Mouse (Mus musculus) gastrocnemius, postnatal 4 days (tissue): ENCODE data around the gene Miga2. TPM values are rescaled to one million over a fixed set of nuclear protein-coding genes. Genes with fewer than 3 reads are reported as not detected.

Source experiments
- DNase-seq, 2 experiments: peaks; one replicate each; pipeline ENCODE4 v3.0.0; 2021 to 2022; ENCODE audit warnings: low spot score in 2 of 2, mixed read lengths in 2 of 2
- total RNA-seq, 2 experiments: library from RNA; stranded (reverse); gene quantifications; 2 replicates each; pipeline ENCODE4 v1.2.3; 2021

Miga2 gene
- total RNA-seq, 2 experiments from 2014 or later: 33.2 to 37.5 TPM

DNA sequence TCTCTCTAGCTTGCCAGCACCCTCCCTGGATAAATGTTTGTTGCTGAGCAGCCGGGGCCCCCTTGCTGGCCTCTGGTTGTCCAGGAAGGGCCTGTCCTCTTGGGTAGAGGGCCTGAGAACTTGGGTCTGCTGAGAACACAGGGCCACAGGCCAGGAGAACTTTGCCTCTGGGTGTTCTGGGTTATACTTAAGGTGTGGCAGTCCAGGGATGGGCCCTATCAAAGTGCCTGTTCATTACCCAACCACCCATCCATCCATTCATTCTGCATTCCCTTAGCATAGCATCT is 29.3 kb downstream of the Miga2 start:
- DNase-seq: no peak

DNA sequence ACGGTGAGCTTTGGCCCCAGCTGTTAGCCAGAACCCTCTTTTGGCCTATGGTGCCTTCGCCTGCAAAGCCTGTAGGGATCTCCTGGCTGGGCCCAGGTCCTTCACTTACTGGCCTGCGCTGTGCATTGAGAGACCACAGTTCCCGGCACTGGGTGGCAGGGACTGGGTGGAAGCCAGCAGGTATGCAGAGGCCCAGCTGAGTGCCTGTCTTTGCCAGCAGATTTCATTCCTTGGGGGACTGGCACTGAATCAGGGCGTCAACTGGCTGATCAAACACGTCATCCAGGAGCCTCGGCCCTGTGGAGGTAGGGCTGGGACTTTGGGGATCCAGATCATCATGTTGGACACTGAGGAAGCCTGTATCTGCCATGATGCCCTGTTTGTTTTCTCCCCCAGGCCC is 31.7 kb downstream of the Miga2 start:
- no peak for DNase-seq

DNA sequence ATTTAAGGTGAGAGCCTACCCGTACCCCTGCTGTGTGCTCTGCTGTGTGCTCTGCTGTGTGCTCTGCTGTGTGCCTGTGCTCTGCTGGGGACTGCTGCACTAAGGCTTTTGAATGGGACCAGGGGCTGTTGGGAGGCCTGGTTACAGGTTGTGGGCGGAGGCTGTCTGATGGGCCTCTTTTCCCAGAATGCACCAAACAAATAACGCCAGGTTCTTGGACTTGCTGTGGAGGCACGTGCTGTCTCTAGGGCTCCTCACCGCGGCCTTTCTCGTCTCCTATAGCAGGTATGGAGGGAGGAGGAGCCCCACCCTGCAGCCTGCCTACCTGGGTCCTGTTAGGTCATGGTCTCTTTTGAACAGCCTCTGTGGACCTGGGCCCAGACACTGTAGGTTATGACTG is 32.2 kb downstream of the Miga2 start:
- no peak for DNase-seq

DNA sequence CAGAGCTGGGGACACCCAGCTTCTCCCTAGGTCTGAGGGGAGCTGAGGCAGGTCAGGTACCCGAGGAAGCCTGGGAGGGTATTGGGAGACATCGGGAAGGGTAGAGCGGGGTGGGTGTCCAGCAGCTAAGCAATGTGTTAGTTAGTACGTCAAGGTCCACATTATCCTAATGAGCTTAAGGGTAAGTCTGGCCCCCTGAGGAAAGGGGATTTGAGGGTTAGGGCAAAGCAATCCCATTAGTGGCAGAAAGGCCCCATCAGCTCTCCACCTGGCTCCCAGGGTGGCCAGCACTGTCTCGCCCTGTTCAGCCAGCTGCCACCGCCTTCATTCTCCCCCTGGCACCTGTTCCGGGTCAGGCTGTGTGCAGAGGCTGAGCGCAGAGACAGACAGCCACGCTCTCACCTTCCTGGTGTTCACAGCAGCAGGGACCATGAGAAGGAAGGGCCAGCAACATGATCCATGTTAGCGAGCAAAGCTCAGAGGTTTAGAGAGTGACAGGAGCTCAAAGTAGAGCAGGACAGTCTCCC is 34.0 kb downstream of the Miga2 start:
- no peak for DNase-seq

- no peak for DNase-seq
Measured at GRCm38 (mm10) chr2:30399191-30400171, 35.4 kb downstream of the Miga2 start.

GRCm38 (mm10) chr2:30401581-30401980 is 37.5 kb downstream of the Miga2 start:
- DNase-seq: no peak

DNA sequence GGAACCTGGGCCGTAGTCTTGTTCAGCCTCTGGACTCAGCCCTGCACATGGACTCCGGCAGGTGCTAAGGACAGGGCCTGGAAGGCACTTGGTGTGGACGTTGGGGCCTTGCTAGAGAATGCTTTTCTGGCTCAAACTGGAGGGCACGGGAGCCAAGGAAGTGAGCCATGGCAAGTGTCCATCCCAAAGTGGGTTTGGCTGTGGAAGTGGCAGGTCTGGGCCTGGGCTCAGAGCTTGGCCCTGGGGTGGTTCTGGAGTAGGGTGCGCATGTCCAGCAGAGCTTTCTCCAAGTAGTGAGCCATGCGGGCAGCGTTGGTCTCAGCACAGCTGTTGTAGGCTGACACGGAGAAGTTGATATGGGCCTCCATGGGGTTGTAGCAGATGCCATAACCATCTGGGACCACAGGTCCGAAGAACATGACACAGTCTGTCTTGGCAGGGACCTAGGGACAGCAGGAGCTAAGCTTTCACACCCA is 38.4 kb downstream of the Miga2 start:
- DNase-seq: no peak

DNA sequence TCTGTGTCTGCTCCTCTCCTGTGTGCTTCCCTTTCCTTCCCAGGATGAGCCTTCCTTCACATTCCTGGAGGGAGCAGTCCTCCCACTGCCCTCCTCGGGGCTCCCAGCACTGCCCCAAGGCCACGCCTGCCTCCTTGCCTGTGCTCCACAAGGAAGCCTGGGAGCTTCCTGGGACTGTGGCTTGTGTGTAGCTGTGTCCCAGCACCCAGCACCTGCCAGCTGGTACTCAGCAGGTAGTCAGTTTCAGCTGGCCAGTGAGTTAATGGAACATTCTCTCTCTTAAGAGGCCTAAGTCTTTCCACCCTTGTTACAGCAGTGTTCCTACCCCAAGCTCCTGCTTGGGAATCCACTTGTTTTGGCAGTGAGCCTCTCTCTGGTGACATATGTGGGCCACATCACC is 38.8 kb downstream of the Miga2 start:
- DNase-seq: no peak

- no peak for DNase-seq
Measured at GRCm38 (mm10) chr2:30403870-30404269, 39.8 kb downstream of the Miga2 start.

GRCm38 (mm10) chr2:30407221-30407620 is 43.2 kb downstream of the Miga2 start:
- DNase-seq: no peak

- DNase-seq: no peak
Measured at GRCm38 (mm10) chr2:30407778-30408177, 43.7 kb downstream of the Miga2 start.

GRCm38 (mm10) chr2:30408452-30409100 is 44.5 kb downstream of the Miga2 start:
- DNase-seq: no peak

DNA sequence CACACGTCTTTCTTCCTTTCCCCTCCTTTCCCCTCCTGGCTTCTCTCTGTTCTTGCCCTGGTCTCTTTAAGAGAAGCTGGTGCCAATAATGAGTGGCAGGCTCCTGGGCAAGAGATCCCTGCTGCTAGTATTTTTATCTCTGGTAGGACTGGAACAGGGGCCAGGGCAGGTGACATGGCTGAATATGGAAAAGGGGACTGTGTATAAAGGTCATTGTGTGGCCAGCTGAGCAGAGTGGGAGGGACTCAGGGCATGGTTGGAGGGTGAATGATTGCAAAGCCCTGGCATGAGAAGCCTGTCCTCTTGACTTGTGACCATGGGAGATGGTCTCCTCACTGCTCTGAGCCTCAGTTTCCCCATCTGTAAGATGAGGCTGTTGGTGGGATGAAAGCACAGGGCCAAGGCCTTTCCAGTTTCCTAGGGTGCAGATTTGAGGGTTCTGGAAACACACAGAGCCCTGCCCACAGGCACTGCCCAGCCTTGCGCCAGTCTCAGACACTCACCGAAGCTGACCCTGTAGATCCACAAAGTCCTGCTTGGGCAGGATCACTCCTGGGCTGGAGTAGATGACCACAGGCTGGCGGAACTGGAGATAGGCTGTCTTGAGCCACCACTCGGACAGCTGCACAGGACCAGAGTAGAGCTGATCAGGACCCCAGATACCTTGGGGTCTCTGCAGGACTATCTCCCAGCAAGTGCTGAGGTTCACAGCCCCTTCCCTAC is 45.6 kb downstream of the Miga2 start:
- no peak for DNase-seq

GRCm38 (mm10) chr2:30413038-30413973 is 49.3 kb downstream of the Miga2 start:
- DNase-seq: no peak

DNA sequence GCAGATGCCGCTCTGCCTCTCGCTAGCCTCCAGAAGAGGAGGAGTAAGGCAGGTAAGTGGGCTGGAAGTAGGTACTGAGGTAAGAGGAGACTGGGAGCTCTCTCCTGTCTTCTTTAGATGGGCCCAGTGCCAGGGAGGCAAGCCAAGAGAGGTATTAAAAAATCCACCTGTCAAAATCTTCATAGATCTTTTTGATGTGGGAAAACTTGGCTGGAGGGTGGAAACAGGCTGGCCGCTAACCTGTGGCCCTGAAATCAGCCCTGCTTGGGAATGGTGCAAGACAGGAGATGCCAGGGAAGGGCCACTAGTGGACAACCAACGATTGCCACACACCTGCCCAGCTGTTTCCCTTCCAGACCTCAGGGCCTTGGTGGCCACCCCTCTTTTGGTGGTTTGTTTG is 50.1 kb downstream of the Miga2 start:
- no peak for DNase-seq

- DNase-seq: no peak
Measured at GRCm38 (mm10) chr2:30414681-30415080, 50.6 kb downstream of the Miga2 start.

DNA sequence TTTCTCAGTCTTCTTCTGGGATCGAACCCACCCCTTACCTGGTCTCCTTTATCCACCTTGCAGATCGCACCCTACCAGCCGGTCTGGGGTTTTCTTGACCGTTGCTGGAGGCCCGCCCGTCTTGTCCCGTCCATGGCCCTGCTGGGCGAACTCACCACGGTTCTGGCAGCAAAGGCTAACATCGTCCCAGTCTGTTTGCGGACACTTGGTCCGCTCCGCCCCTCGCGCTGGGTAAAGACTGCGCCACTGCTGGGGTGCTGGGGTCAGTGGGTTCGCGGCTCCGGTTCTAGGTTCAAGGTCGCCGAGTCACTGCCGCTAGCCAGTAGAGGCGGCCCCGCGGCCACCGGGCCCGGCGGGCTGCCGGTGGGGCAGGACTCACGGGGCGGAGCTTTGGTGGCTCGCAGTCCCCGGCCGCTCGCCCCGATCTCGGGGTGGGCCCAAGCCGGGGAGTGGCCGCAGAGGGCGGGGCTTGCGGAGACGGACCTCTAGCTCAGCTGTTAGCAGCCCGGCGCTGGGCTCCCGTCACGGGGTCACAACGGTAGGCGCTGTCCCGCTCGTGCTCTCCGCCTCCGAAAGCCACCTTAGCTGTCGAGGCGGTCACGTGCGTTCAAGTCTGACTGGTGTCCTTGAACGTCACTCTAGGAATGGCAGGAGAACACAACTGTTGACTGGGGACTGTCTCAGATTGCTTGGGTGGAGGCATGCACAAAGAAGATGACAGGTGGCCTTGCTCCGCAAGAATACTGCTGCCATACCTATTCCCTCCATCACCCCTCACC is 51.3 kb downstream of the Miga2 start, which contains the start of gene Crat:
Gene Crat, minus strand, starts transcription at position 657 of the 779 bp plus-strand sequence.
- peak; percentile 87 to 95 for DNase-seq

- DNase-seq: peak; percentile 83 to 94
Measured at GRCm38 (mm10) chr2:30415936-30416648, 52.1 kb downstream of the Miga2 start, which contains the start of gene Ptpa. Ptpa (plus strand) TSS chr2:30416039.

- DNase-seq: no peak
Measured at GRCm38 (mm10) chr2:30416649-30416965, 52.6 kb downstream of the Miga2 start.
